Mouse (Mus musculus): Measurements from ENCODE around the gene Mapk1ip1l.

GRCm38 (mm10) chr14:47310342-47311181 lies 12.5 kb downstream of the Mapk1ip1l start:
- no peak for TF ChIP-seq POLR2A (IDR thresholded peaks at IDR 0.05; ENCODE audit: low read depth, low read length)
- TF ChIP-seq CTCF (IDR thresholded peaks at IDR 0.05; ENCODE audit: borderline replicate concordance, insufficient read depth, low read length): no peak
